Comparison of ENCODE assay signal across 26 mouse cellular contexts in genomic region chr5:139110140-139110855, GRCm38 (mm10). TPM values are rescaled to one million over a fixed set of nuclear protein-coding genes. Genes with fewer than 3 reads are reported as not detected.
DNase-seq lines count a peak whose midpoint lies in the region; ATAC-seq and TF ChIP-seq lines count a peak whose summit lies in the region.
"Had no signal": no experiment of that assay in that cellular context is flagged by ENCODE, and none has a peak within 500 bp of the region (broad histone marks: within the 10 kb centered on the region; RNA-seq: fewer than 3 reads in every experiment).

No protein-coding gene starts in this region.

- no peaks in the 10 kb centered on the region; the same call in 1 of the 2 replicates for H3K27me3 ChIP-seq in lung, postnatal 0 days (replicated peaks; ENCODE audit: insufficient read depth, low read length)
- H3K27me3 ChIP-seq in CH12.LX (replicated peaks): no peaks in the 10 kb centered on the region
- H3K27me3 ChIP-seq: embryonic facial prominence, embryonic 15.5 days; heart, embryonic 15.5 days had no signal

- ATAC-seq in lung, postnatal 0 days: no peak
- no peak for ATAC-seq in activated CD4-positive, CD25-positive, alpha-beta regulatory T cell, adult 4 months
- ATAC-seq: forebrain, embryonic 16.5 days; intestine, embryonic 16.5 days had no signal

- no peaks in the 10 kb centered on the region for H3K4me1 ChIP-seq in lung, postnatal 0 days (ENCODE audit: insufficient read depth, low read depth, low read length)
- H3K4me1 ChIP-seq in lung, adult 2 months (ENCODE audit: control insufficient read depth, insufficient read depth, low read length): no peaks in the 10 kb centered on the region
- H3K4me1 ChIP-seq in CH12.LX (ENCODE audit: control insufficient read depth in 1 of 2, insufficient read depth in 2 of 2): peaks cover 0 to 3% of the 10 kb centered on the region in 2 experiments; a peak in 1 of 4 replicates
- H3K4me1 ChIP-seq: heart, embryonic 15.5 days had no signal

- no peak overlapping the region for H3K9ac ChIP-seq in lung, postnatal 0 days (replicated peaks; ENCODE audit: low read depth)
- H3K9ac ChIP-seq in CH12.LX (ENCODE audit: insufficient read depth, low read depth): no peak overlapping the region
- H3K9ac ChIP-seq: embryonic facial prominence, embryonic 15.5 days; heart, embryonic 15.5 days; hindbrain, embryonic 14.5 days had no signal

- no peaks in the 10 kb centered on the region for H3K79me2 ChIP-seq in CH12.LX (replicated peaks; ENCODE audit: control insufficient read depth, extremely low read depth, insufficient read depth, poor library complexity, severe bottlenecking)

- peak; percentile 5 for TF ChIP-seq RAD21 in CH12.LX (IDR thresholded peaks at IDR 0.05; ENCODE audit: low read depth, low read length)

- no peak for TF ChIP-seq POLR2A in lung, adult 2 months (IDR thresholded peaks at IDR 0.05; ENCODE audit: borderline replicate concordance, extremely low read depth, low read depth, low read length)
- no peak for TF ChIP-seq POLR2A in CH12.LX (IDR thresholded peaks at IDR 0.05; ENCODE audit: low read depth, low read length)

- H3K4me2 ChIP-seq in lung, postnatal 0 days (replicated peaks; ENCODE audit: low read depth, low read length): no peak overlapping the region
- no peak overlapping the region for H3K4me2 ChIP-seq in CH12.LX (ENCODE audit: insufficient read depth, low read depth, poor library complexity, severe bottlenecking)
- H3K4me2 ChIP-seq: embryonic facial prominence, embryonic 15.5 days; heart, embryonic 11.5 days; heart, embryonic 15.5 days; hindbrain, embryonic 14.5 days had no signal

- H3K4me3 ChIP-seq in lung, postnatal 0 days (ENCODE audit: low read depth, low read length): no peak overlapping the region
- no peak overlapping the region for H3K4me3 ChIP-seq in lung, adult 2 months (replicated peaks; ENCODE audit: extremely low read depth, low read depth, low read length)
- H3K4me3 ChIP-seq in CH12.LX (replicated peaks in 1 of 3; ENCODE audit: low read depth in 2 of 3, low read length in 2 of 3, poor library complexity in 1 of 3): no peak overlapping the region
- H3K4me3 ChIP-seq: embryonic facial prominence, embryonic 15.5 days; heart, adult 2 months; heart, embryonic 15.5 days; hindbrain, embryonic 10.5 days had no signal

- no peaks in the 10 kb centered on the region for H3K36me3 ChIP-seq in lung, postnatal 0 days (ENCODE audit: insufficient read depth, low read length)
- H3K36me3 ChIP-seq in CH12.LX (replicated peaks in 1 of 2; ENCODE audit: control insufficient read depth in 1 of 2, insufficient read depth in 1 of 2, low read length in 1 of 2): no peaks in the 10 kb centered on the region
- H3K36me3 ChIP-seq: G1E; heart, embryonic 15.5 days; hindbrain, embryonic 10.5 days had no signal

- dilution Hi-C loops in CH12.LX (cut with MboI; ENCODE audit: extremely low pct_ligation_motif_present, extremely low pct_unique_long_range_greater_than_20kb, low sequenced_read_pairs): no loop called here

- no peak overlapping the region for H3K27ac ChIP-seq in lung, postnatal 0 days (ENCODE audit: low read length)
- no peak overlapping the region for H3K27ac ChIP-seq in CH12.LX (ENCODE audit: insufficient read depth, low read depth)
- H3K27ac ChIP-seq: embryonic facial prominence, embryonic 15.5 days; heart, adult 2 months; heart, embryonic 15.5 days; hindbrain, embryonic 10.5 days; hindbrain, embryonic 14.5 days had no signal

- in situ Hi-C loops in CH12.LX (cut with MboI; ENCODE audit: low pct_ligation_motif_present, low pct_unique_long_range_greater_than_20kb, low sequenced_read_pairs): no loop called here

- no peak for TF ChIP-seq EP300 in lung, postnatal 0 days (IDR thresholded peaks at IDR 0.05)
- no peak for TF ChIP-seq EP300 in CH12.LX (IDR thresholded peaks at IDR 0.05; ENCODE audit: low read length)

- no peak for DNase-seq in lung, postnatal 0 days (ENCODE audit: low spot score)
- DNase-seq in lung, adult 2 months: no peak
- DNase-seq in CH12.LX (ENCODE audit: extremely low read depth) (no peak), ES-CJ7 (ENCODE audit: low read depth, low spot score) (peak; percentile 62)
- peak; percentile 9 for DNase-seq in c-Kit-positive CD71-positive TER-119-negative erythroid progenitor cells, embryonic 14.5 days (ENCODE audit: low read depth)
- DNase-seq in cerebellum, adult 8-10 months: no peak
- no peak for DNase-seq in cerebellum, postnatal 36 days
- DNase-seq: adrenal gland, adult 8-10 months; adrenal gland, postnatal 36 days; cerebellum, adult 11 months; cerebellum, adult 9-10 months; embryo, embryonic 11 days; gastrocnemius, postnatal 10 days; heart, adult 2 months; heart, postnatal 14 days; kidney, adult 8-10 months had no signal

- WGBS in lung, postnatal 0 days: 84% methylated on average over 2 of the region's 2 CpGs
- WGBS in lung, adult 2 months: 83% methylated on average over 2 of the region's 2 CpGs

- H3K9me3 ChIP-seq in lung, postnatal 0 days (ENCODE audit: low read length): no peaks in the 10 kb centered on the region
- H3K9me3 ChIP-seq in CH12.LX (replicated peaks; ENCODE audit: low read length): no peaks in the 10 kb centered on the region
- H3K9me3 ChIP-seq: embryonic facial prominence, embryonic 15.5 days; G1E; heart, embryonic 15.5 days; hindbrain, embryonic 10.5 days had no signal

- TF ChIP-seq CTCF in lung, postnatal 0 days (IDR thresholded peaks at IDR 0.05): peak; percentile 15; the same call in 1 of the 2 replicates
- no peak for TF ChIP-seq CTCF in lung, adult 2 months (IDR thresholded peaks at IDR 0.05; ENCODE audit: insufficient read depth, low read length)
- TF ChIP-seq CTCF in CH12.LX (conservative IDR thresholded peaks at IDR 0.05 in 1 of 2, IDR thresholded peaks at IDR 0.05 in 1 of 2; ENCODE audit: low read depth in 2 of 2, low read length in 2 of 2): peak in 1 of 2 experiments; percentile 55; a peak in 3 of 4 replicates

TF ChIP-seq in CH12.LX, 34 proteins besides CTCF, POLR2A, EP300 and RAD21:
- TF ChIP-seq TBP (conservative IDR thresholded peaks at IDR 0.05; ENCODE audit: low read depth, low read length): no peak
- TF ChIP-seq GABPA (IDR thresholded peaks at IDR 0.05; ENCODE audit: insufficient replicate concordance, low read depth, low read length): no peak
- TF ChIP-seq ZC3H11A (IDR thresholded peaks at IDR 0.05; ENCODE audit: low read depth, low read length): no peak
- TF ChIP-seq SMC3 (IDR thresholded peaks at IDR 0.05; ENCODE audit: low read depth, low read length): peak; percentile 43
- no peak for TF ChIP-seq TCF12 (IDR thresholded peaks at IDR 0.05; ENCODE audit: low read depth, low read length)
TF ChIP-seq in CH12.LX: peak in this region for 1.

RNA-seq across cellular contexts. Expression of gene Prkar1b, which starts 39.5 kb away (rescaled TPM):
- 14.4 and 16.5 TPM in 2 replicates for polyA plus RNA-seq in lung, postnatal 0 days (2015; fragmentation: Nextera tagmentation; extraction: Ambion mirVana)
- polyA plus RNA-seq in lung, adult 2 months (2012; rRNA removed): 18.8 and 19.5 TPM in 2 replicates
- total RNA-seq in CH12.LX (2012; rRNA removed): not detected in 2 replicates
- not detected in 2 replicates for total RNA-seq in CH12.LX (2014; rRNA removed)
- polyA plus RNA-seq in CH12.LX (2012; ENCODE audit: insufficient read length, low read depth): not detected in 2 replicates
- polyA plus RNA-seq in activated CD4-positive, CD25-positive, alpha-beta regulatory T cell, adult 4 months (2017; shearing (Covaris generic)): 1 to 10 TPM; 2.6 to 5.4 TPM
- total RNA-seq: common myeloid progenitor, adult 5-6 weeks had no signal
- polyA plus RNA-seq: G1E had no signal

RNA-seq across cellular contexts. Expression of gene Dnaaf5, which starts 39.7 kb away (rescaled TPM):
- 2.7 and 2.8 TPM in 2 replicates for polyA plus RNA-seq in lung, postnatal 0 days (2015; fragmentation: Nextera tagmentation; extraction: Ambion mirVana)
- polyA plus RNA-seq in lung, adult 2 months (2012; rRNA removed): 24.5 and 25.6 TPM in 2 replicates
- total RNA-seq in CH12.LX (2012; rRNA removed): 17.6 and 21.7 TPM in 2 replicates
- 13.8 and 17.9 TPM in 2 replicates for total RNA-seq in CH12.LX (2014; rRNA removed)
- polyA plus RNA-seq in CH12.LX (2012; ENCODE audit: insufficient read length, low read depth): 22.9 and 25.2 TPM in 2 replicates
- 10 to 100 TPM in 1 of 2 experiments, 1 to 10 TPM in 1; 9.3 to 14.7 TPM for polyA plus RNA-seq in activated CD4-positive, CD25-positive, alpha-beta regulatory T cell, adult 4 months (2017; shearing (Covaris generic))

Comparison
In these comparisons a context has a peak if more than half of its experiments do, and no peak if none do; other contexts are left out.
1. DNase-seq: peak in ES-CJ7 (single experiment) and c-Kit-positive CD71-positive TER-119-negative erythroid progenitor cells, embryonic 14.5 days (single experiment); none in lung, postnatal 0 days (single experiment), lung, adult 2 months (single experiment), CH12.LX (single experiment), cerebellum, adult 8-10 months (single experiment) and cerebellum, postnatal 36 days (0 of 2).